Mouse (Mus musculus): ENCODE measurements around the gene Mrpl51.

The Mrpl51 gene

DNA sequence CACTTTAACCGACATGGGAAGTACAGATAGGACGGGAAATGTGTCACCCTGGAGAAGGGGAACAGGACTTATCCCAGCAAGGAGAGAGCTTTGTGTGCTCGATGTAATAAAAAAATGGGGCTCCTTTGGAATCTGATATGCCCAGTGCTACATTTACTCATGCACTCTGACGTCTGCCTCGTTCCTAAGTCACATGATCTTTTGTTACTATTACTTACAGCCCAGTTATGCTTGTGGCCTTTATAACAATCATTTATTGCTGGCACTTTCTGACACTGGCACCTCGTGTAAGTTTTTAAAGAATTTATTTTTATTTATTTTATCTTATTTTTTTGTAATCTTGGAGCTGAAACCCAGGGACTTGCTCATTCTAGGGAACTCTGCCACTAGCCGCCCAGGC lies 1.8 kb downstream of the Mrpl51 start:
- no peak for DNase-seq

DNA sequence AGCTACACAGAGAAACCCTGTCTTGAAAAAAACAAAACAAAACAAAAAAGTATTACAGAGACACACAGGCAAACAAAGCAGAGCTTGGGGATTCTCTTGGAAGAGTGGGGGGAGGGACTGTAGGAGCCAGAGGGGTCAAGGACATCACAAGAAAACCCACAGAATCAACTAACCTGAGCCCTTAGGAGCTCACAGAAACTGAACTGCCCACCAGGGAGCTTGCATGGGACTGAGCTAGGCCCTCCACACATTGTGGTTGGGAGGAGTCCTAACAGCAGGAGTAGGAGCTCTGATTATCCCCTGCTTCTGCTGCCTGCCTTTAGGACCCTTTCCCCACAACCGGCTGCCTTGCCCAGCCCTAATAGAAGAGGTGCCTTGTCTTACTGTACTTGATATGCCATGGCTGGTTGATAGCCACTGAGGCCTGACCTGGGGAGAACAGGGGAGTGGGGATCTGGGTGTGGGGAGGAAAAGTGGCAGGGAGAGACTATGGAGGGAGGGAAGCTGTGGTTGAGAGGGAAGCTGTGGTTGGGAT lies 4.0 kb downstream of the Mrpl51 start:
- DNase-seq = no peak

DNA sequence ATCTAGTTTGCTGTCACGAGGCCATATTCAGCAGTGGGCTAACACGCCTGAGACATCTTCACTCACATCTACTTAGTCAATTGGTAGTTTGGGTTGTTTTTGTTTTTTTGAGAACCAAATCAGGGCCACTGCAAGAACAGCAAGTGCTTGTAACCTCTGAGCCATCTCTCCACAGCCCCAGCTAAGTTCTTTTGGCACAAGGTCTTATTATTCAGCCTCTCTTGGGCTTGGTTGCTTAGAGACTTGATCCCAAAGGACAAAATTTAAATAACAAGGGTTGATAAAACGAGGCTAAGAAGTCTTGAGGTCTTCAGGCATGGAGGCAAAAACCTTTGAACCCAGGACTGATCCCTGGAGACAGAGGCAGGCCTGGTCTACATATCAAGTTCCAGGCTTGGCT lies 4.7 kb downstream of the Mrpl51 start:
- DNase-seq = no peak

DNA sequence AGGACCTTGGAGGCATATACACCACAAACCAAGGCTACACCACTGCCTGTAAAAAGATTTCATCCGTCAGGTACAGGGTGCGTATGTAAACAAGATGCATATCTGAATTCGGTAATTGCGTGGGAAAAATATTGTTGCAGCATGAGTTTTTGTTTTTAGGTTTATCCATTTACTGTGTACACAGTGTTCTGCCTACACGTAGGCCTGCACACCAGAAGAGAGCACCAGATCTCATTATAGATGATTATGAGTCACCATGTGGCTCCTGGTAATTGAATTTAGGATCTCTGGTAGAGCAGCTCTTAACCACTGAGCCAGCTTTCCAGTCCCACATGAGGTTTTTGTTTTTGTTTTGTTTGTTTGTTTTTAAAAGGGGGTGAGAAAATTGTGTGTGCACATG lies 5.6 kb downstream of the Mrpl51 start:
- no peak for DNase-seq

DNA sequence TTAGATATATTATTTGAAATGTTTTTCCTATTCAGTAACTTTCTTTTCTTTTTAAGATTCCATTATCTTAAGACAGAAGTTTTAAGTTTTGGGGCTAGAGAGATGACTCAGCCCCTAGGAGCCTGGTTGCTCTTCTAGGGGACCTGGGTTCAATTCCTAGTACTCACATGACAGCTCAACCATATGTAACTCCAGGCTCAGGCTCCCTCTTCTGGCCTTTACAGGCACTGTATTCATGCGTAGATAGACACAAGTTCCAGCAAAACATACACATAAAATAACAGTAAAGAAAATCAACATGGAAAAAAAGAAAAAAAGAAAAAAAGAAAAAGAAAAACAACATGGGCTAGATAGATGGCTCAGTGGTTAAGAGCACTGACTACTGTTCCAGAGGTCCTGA lies 18.8 kb downstream of the Mrpl51 start:
- no peak for DNase-seq

DNA sequence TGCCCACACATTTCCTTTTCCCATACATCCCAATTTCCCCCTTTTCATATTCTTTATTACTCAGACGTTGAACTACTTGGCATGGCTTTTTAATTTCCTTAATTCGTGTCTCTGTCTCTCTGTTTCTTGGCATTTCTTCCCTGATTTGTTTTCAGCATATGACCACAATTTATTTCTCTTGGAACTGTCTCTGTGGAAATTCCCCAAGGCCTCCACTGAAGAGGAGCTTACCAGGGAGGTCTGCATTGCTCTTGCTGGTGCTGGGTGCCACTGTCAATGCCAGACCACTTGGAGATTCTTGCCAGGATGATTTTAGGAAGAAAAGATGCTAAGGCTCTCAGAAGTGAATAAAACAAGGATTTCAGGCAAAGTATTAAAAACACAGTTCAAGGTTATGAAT lies 21.0 kb downstream of the Mrpl51 start:
- no peak for DNase-seq

DNA sequence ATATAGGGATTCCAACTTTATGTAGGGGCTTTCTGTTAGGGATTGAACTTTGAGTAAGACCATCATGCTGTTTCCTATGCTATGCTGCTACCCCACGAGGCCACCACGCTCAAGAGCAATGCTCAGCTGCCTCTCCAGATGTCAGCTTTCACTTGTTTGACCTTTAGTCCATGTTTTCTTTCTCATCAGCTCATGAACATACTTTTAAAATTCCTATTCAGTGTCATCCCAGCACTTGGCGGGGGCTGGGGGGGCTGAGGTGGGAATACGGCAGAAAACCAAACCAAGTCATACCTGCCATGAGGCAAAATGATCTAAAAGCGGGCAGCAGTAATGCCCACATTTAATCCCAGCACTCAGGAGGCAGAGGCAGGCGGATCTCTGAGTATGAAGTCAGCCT lies 21.5 kb downstream of the Mrpl51 start:
- DNase-seq = no peak

DNA sequence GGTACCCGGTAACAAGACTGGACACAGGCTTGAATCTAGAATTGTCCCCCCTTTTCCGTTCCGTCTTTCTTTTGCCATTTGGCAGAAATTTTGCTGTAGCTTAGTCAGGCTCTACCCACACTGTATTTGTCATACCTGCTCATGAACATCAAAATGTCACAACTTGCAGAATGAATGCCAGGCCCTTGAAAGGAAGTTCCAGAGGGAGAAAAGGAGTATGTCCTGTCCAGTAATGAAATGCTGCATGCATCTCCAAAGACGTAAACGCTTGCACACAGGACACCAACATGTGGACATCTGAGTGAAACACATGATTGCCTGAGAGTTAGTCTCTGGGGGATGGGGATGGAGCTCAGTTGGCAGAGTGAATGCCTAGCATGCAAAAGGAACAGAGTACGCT lies 22.1 kb downstream of the Mrpl51 start:
- no peak for DNase-seq

DNA sequence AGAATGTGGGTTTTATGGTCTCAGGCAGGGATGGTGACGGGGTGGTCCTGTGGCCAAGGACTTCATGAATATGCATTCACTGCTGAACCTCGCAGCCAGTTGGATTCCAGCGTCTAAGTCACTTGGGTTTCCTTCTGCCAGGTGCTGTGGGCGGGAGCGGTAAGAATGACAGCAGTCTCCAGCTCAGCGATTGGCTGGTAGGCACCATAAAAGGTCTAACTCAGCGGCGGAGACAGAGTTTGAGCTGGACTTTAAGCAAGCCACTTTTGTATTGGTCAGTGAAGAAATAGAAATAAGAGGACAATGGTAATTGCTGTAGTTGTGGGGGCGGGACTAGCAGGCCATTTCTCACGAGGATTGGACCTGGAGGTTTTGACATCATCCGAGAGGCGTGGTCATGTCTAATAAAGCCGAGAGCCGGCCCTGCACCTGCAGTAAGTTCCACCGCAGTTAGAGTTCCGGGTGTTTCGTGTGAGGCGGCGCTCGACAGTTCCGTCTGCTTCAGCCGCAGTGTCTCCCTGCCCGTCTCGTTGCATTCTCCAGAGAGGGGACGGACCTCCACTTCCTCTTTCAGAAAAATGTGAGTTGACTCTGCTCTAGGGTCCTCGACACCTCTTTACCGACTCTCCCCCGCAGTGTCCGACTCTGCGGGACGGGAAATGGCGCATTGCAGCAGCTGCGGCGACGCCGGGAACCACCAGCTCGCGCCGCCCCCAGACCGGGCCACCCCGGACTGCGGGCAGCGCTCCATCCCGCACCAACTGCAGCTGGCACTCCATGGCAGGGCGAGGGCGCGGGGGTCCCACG lies 23.8 kb downstream of the Mrpl51 start, which contains the start of gene Vamp1:
Gene Vamp1 (plus strand): TSS at position 404 of the 807 bp plus-strand sequence.
- DNase-seq = peak; percentile 98

DNA sequence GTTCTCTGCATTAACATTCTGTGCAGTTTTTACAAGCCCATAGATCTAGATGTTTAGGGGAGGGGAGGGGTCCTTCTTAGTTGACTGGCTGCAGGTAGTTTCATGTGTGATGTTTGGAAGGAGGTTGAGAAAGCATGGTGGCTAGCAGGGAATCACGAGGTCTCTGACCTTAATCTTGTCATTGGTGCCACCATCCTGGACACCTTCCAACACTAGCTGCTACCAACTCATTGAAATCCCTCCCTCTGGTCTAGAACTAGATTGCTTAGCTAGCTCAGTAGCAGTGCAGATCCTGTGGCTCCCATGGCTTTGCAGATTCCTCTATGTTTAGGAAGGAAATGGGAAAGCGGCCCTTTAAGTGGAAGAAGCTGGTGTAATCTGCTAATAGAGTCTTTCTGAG lies 25.3 kb downstream of the Mrpl51 start:
- DNase-seq = no peak

DNA sequence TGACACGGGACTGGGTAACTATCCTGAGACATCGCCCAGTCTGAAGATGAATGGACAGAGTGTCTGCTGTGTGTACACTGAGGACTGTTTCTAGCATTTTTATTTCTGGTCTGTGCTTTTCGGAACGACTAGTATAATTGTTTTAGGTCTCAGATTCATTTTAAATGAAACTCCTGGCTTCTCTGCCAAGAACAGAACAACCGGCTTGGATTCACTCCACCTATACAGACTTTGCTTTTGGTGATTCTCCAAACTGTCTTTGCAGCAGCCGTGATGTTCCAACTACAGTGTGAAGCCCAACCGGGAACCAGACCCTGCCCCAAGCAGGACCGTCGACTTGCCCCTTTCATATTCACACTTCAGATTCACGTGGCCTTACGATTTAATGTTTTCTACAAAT lies 26.3 kb downstream of the Mrpl51 start:
- no peak for DNase-seq

DNA sequence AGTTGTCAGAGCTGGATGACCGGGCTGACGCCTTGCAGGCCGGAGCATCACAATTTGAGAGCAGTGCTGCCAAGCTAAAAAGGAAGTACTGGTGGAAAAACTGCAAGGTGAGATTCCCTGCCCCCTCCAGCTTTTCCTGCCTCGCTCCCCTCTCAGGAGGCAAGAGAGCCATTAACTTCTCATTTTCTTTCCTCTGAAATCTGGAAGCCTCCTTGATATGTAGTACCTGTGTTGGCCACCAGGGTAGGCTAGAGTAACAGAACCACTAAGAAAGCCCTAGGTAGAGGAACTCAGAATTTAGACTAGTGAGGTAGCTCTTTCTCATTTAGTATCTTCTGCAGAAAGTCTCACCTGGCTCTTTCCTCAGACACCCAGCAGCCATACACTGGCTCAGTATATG lies 27.4 kb downstream of the Mrpl51 start:
- DNase-seq = peak; percentile 70

DNA sequence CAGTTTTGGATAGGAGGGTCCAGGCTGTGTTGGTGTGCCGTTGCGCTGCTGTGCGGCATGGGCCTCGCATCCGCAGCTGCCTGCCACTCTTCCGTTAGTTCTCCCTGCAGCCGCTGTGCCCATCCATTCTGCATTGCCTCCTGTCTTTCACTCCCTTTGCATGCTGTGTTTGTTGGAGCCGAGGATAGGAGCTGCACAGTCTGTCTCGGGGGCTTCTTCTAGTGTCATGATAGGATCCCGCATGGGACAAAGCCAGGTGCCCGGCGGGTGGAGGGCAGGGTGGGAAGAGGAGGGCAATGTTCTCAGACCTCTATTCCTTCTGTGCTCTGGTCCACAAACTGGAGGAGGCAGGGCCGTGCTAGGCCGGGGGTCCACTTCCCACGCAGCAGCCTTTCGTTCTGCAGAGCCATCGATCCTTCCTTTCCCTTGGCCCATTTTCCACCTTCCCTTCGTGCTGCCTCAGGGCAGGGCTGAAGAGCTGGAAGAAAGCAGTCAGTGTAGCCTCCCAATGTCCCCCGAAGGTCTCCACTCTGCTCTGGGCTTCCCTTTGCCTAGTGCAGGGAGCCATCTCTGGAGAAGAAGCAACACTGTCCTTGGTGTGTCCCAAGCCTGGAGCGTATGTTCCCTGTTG lies 29.6 kb downstream of the Mrpl51 start:
- no peak for DNase-seq

DNA sequence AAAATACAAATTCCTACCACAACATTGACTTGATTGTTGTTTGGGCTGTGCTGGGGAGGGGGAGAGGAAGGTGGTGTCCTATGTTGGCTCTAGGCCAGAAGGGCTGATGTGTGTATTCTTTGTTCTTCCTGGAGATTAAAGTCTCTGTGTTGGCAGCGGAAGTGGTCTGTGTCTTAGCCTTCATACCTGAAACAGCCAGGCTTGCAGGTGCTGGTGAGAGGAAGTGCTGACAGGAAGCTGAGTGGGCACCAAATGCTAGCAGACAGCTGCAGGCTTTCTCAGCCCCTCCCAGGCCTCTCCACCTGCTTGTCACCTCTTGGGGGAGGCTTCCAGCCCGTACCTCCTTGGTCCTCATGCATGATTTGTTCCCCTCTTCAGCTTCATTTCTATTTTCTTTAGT lies 30.5 kb downstream of the Mrpl51 start:
- peak; percentile 43 for DNase-seq

DNA sequence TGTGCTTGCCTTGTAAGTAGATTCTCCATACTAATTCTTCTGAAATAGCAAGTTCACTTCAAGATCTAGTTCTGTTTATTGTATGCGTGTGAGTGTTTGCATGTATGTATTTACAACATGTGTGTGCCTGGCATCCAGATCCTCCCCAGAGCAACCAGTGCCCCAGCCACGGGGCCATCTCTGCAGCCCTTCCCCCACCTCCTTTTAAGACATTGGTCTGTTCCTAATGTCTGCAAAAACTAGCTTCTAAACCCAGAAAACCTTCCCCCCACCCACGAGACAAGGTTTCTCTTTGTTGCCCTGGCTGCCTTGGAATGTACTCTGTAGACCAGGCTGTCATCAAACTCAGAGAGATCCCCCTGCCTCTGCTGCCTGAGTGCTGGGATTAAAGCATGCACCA lies 31.0 kb downstream of the Mrpl51 start:
- DNase-seq = no peak

DNA sequence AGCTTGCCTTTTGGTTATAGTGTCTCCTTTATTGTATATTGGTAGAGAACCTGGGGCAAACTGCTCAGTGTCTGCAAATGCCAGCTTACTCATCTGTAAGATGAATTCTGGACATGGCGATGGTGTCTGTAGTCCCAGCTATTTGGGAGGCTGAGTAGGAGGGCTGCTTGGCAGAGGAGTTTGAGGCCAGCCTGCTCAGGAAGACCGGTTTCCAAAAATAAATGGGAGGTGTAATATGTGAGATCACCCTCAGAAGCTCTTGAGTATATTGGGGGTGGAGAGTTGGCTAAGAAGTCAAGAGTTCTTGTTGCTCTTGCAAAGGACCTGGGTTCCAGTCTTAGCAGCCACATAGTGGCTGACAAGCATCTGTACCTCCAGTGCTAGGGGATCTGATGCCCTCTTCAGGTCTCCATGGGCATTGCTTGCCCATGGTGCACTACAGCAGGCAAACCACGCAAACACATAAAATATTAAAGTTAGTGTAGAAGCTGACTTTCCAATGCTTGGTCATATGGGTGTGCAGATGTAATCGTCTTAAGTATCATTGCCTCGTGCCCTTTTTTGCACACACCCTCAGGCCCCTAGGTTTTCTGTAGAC lies 34.0 kb downstream of the Mrpl51 start:
- DNase-seq = no peak

DNA sequence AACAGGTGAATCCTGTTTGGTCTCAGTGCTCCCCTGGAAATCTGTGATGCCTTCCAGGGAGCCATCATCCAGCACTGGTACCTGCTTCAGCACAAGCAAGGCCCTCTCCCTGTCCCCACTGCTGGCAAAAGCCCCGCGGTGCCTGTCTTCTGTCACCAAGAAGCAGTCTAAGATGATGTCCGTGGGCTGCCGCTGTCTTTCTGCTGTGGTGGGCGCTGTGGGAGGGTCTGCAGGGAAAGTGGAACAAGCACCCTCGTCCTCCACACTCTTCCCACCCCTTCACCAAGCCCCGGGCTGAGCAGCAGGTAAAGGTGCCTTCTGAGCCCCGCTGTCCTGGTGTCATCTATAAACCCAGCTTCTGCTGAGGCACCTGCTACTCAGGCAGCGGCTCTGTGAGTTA lies 39.0 kb downstream of the Mrpl51 start:
- DNase-seq = no peak

DNA sequence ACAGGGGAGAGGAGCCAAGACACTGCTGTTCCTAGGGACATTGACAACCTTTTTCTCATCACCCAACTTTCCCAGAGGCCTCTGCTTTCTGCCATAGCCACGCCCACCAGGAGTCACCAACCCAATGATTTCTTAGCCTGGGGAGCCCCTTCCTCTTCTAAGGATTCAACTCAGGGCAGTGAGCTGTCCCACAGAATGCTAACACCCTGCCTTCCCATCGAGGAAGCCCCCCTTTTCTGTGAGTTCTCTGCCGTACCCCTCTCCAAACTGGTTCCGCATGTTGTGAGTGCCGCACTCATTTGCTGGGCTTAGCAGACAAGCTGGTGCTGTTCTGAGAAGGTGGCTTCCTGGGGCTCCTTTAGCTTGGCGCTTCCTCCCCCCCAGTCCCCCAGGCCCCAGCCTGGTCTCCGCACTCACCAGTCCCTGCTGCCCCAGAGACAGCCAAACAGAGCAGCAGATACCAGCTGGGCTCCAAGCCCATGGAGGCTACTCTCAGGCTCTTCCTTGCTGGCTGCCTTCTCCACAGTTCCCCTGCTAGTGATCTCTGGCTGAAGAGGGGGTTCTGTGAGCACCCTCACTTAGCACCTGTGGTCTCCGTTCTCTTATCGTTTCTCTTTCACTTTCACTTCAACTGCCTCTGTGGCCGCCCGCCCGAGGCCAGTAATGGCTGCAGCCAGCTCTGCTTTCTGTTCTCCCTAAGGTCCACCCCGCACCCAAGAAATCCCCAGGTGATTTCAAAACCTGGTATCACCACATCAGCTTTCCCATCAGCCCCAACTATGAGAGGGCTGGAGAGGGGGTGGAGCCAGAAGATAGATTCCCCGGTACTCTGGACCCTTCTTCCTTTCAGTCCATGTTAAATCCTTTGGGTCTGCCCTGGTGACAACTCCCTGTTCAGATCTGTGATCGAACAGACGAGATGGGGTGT lies 39.8 kb downstream of the Mrpl51 start, which contains the start of gene Tapbpl:
Gene Tapbpl (minus strand): TSS at position 744 of the 928 bp plus-strand sequence.
- DNase-seq = peak; percentile 62

DNA sequence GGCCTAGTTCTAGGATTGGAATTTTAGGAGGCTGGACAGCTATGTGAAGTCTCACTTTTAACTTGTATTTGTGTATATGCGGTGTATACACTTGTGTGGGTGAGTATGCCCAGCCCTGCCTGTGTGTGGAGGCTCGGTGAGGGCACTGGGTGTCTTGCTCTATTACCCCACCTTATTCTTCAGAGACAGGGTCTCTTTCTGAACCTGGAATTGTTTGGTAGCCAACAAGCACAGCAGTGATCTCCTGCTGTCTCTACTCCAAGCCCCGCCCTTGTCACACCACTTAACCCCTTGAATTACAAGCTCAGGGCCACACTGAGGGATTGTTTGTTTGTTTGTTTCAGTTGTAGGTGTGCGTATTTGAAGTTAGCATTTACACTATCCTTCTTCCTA lies 40.4 kb downstream of the Mrpl51 start:
- no peak for DNase-seq

DNA sequence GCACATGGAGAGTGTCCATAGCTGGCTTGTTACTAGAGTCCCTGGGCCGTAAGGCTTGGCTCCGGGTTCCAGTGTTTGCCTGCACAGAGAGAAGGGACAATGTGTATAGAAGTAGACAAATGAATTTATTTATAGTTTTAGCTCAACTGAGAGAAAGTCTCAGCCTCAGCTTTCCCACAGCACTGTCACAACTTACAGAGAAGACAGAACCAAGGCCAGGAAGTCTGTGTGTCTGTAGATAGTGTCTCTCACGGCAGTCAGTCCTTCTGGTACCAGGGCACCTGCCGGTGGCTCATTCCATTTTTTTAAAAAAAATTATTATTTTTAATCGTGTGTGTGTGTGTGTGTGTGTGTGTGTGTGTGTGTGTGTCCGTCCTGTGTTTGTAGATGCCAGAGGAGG lies 40.9 kb downstream of the Mrpl51 start:
- no peak for DNase-seq

DNA sequence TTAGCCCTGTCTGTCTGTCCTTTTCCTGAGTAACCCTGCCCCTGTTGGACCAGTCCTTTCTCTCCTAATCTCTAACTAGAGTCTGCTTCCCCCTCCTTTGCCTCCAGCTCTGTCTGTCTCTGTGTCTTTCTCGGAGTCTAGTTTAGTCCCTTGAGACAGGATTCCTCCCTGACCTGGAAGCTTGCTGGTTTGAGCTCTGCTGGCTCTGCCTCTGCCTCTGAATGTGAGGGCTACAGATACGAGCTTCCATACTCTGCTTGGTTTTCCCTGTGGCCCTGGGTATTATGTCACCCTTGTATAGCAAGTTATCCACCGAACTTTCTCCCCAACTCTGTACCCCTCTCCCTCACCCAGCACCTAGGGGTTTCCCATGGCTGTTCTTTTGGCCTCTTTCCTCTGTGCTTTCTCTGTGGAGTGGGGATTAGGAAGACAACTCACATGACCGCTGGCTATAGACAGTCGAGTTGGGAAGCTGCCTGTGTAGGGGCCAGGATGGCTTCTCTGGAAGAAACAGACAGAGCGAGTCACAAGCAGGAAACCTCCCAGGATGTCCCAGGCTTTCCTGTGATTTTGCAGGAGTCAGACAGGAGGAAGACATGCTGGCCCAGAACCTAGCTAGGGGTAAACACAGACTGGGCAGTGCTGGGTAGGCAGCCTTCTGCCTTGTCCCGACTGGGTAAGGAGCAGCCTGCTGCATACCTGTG lies 42.4 kb downstream of the Mrpl51 start:
- peak; percentile 35 for DNase-seq

DNA sequence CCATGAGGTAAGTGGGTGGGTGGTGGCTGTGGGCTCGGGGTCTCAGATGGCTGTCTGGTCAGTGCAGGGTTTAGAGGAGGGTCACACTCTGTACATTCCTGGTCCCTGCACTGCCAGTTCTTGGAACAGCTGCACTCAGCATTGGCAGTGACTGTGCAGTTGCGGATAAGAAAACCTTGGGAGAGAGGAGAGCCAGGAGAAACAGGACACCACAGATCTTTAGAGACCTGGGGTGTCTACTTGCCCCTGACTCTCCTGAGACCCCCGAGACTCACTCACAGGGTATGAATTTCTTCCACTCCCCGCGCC lies 42.9 kb downstream of the Mrpl51 start:
- DNase-seq = no peak

Data from kidney, postnatal 14 days (tissue).